Mouse (Mus musculus): ENCODE results near the gene Polm. TPM values are rescaled to one million over a fixed set of nuclear protein-coding genes. Genes with fewer than 3 reads are reported as not detected.

The Polm gene
- total and polyA plus RNA-seq, 2 experiments, result 2.7 to 13.3 TPM

- Histone ChIP-seq H3K27ac (replicated peaks; ENCODE audit: insufficient read depth, low read depth, low read length) (no peak overlapping the region), H3K4me3 (ENCODE audit: insufficient read depth, low read depth, low read length) (no peak overlapping the region), H3K79me2 (ENCODE audit: control insufficient read depth, insufficient read depth, low read length) (no peaks in the 10 kb centered on the region), H3K27me3 (ENCODE audit: control insufficient read depth, insufficient read depth, low read length) (no peaks in the 10 kb centered on the region), H3K36me3 (ENCODE audit: control insufficient read depth, insufficient read depth, low read length) (peaks cover 5% of the 10 kb centered on the region; the same call in 1 of the 2 replicates), H3K4me1 (ENCODE audit: control insufficient read depth, insufficient read depth, low read length) (no peaks in the 10 kb centered on the region), H3K9ac (ENCODE audit: low read depth, low read length) (no peak overlapping the region)
- DNase-seq (ENCODE audit: extremely low read depth, low read depth, low spot score), result peak; percentile 24
- TF ChIP-seq POLR2A (IDR thresholded peaks at IDR 0.05; ENCODE audit: extremely low read depth, insufficient read depth, low read length), result no peak
- 56% methylated on average over 8 of the region's 8 CpGs for WGBS
Measured at GRCm38 (mm10) chr11:5802457-5803217, 35.2 kb downstream of the Polm start.

GRCm38 (mm10) chr11:5802005-5802404 is 35.8 kb downstream of the Polm start:
- Histone ChIP-seq H3K9ac (ENCODE audit: low read depth, low read length) (no peak overlapping the region), H3K4me3 (ENCODE audit: insufficient read depth, low read depth, low read length) (no peak overlapping the region), H3K4me1 (ENCODE audit: control insufficient read depth, insufficient read depth, low read length) (no peaks in the 10 kb centered on the region), H3K36me3 (ENCODE audit: control insufficient read depth, insufficient read depth, low read length) (peaks cover 8% of the 10 kb centered on the region; the same call in 1 of the 2 replicates), H3K27me3 (ENCODE audit: control insufficient read depth, insufficient read depth, low read length) (no peaks in the 10 kb centered on the region), H3K79me2 (ENCODE audit: control insufficient read depth, insufficient read depth, low read length) (no peaks in the 10 kb centered on the region), H3K27ac (replicated peaks; ENCODE audit: insufficient read depth, low read depth, low read length) (no peak overlapping the region)
- TF ChIP-seq POLR2A (IDR thresholded peaks at IDR 0.05; ENCODE audit: extremely low read depth, insufficient read depth, low read length) (no peak), CTCF (IDR thresholded peaks at IDR 0.05; ENCODE audit: low read depth, low read length) (no peak)
- 50% methylated on average over 12 of the region's 12 CpGs for WGBS
- no peak for DNase-seq (ENCODE audit: extremely low read depth, low read depth, low spot score)

GRCm38 (mm10) chr11:5801511-5801910 is 36.3 kb downstream of the Polm start:
- TF ChIP-seq POLR2A (IDR thresholded peaks at IDR 0.05; ENCODE audit: extremely low read depth, insufficient read depth, low read length), result no peak
- no peak overlapping the region for H3K27ac ChIP-seq (replicated peaks; ENCODE audit: insufficient read depth, low read depth, low read length)
- WGBS, result 98% methylated on average over 16 of the region's 16 CpGs

DNA sequence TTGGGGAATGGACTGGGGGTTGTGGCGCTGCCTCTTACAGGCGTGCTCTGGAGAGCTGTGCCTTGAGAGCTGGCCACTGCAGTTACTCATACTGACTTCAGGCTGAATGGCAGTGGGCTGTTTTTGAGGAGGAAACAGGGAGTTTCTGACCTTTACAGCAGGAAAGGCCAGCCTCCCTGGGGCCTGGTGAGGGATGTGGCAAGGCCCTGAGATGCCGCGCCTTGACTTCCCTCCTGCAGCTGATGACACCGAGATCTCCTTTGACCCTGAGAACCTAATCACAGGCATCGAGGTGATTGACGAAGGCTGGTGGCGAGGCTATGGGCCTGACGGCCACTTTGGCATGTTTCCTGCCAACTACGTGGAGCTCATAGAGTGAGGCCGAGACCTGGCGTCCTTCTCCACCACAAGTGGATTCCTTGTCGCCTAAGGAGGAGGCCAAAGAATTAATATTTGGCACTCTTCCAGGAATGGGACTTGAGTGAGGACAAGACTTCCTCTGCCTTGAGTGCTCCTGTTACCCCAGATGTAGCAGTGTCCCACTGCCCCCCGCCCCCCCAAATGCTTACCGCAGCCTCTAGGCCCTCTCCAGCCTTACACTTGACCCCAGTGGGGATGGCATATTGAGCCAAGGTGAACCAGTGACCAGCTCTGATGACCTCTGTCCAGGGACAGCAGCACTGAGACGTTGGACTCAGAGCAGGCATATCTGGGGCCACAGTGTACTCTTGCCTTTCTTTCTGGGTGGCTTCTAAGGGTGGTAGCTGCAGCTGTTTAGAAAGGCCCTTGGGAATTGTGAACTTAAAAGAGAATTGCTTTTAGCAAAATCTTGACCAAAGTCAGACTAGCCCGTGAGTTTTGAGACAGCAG is 38.0 kb downstream of the Polm start:
- H3K27ac ChIP-seq (replicated peaks; ENCODE audit: insufficient read depth, low read depth, low read length), result no peak overlapping the region
- TF ChIP-seq POLR2A (IDR thresholded peaks at IDR 0.05; ENCODE audit: extremely low read depth, insufficient read depth, low read length) (no peak), CTCF (IDR thresholded peaks at IDR 0.05; ENCODE audit: low read depth, low read length) (no peak)
- H3K27me3 ChIP-seq (ENCODE audit: control insufficient read depth, insufficient read depth, low read length), result no peaks in the 10 kb centered on the region
- DNase-seq (ENCODE audit: extremely low read depth, low read depth, low spot score), result no peak
- no peak overlapping the region for H3K9ac ChIP-seq (ENCODE audit: low read depth, low read length)
- no peak overlapping the region for H3K4me3 ChIP-seq (ENCODE audit: insufficient read depth, low read depth, low read length)
- H3K4me1 ChIP-seq (ENCODE audit: control insufficient read depth, insufficient read depth, low read length), result no peaks in the 10 kb centered on the region
- H3K79me2 ChIP-seq (ENCODE audit: control insufficient read depth, insufficient read depth, low read length), result no peaks in the 10 kb centered on the region
- WGBS, result 82% methylated on average over 17 of the region's 17 CpGs
- peaks cover 18% of the 10 kb centered on the region; the same call in 1 of the 2 replicates for H3K36me3 ChIP-seq (ENCODE audit: control insufficient read depth, insufficient read depth, low read length)

More at GRCm38 (mm10) chr11:5801511-5801910, 36.3 kb downstream of the Polm start:
- Histone ChIP-seq H3K79me2 (ENCODE audit: control insufficient read depth, insufficient read depth, low read length) (no peaks in the 10 kb centered on the region), H3K4me3 (ENCODE audit: insufficient read depth, low read depth, low read length) (no peak overlapping the region), H3K27me3 (ENCODE audit: control insufficient read depth, insufficient read depth, low read length) (no peaks in the 10 kb centered on the region), H3K36me3 (ENCODE audit: control insufficient read depth, insufficient read depth, low read length) (peaks cover 11% of the 10 kb centered on the region; the same call in 1 of the 2 replicates), H3K9ac (ENCODE audit: low read depth, low read length) (no peak overlapping the region), H3K4me1 (ENCODE audit: control insufficient read depth, insufficient read depth, low read length) (no peaks in the 10 kb centered on the region)
- DNase-seq (ENCODE audit: extremely low read depth, low read depth, low spot score), result no peak

DNA sequence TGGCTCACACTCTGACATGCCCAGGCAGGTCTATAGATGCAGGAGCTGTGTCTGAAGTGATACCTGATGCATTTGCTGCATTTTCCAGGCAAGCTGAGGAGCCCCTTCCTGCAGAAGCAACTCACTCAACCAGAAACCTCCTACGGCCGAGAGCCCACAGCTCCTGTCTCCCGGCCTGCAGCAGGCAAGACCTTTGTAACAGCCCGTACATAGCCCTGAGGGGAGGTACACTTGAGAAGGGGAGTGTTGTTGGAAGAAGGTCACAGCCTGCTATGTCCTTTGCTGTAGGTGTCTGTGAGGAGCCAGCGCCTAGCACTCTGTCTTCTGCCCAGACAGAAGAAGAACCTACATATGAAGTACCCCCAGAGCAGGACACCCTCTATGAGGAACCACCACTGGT is 39.9 kb downstream of the Polm start:
- H3K4me1 ChIP-seq (ENCODE audit: control insufficient read depth, insufficient read depth, low read length), result no peaks in the 10 kb centered on the region
- H3K9ac ChIP-seq (ENCODE audit: low read depth, low read length), result no peak overlapping the region
- TF ChIP-seq CTCF (IDR thresholded peaks at IDR 0.05; ENCODE audit: low read depth, low read length) (no peak), POLR2A (IDR thresholded peaks at IDR 0.05; ENCODE audit: extremely low read depth, insufficient read depth, low read length) (no peak)
- no peak for DNase-seq (ENCODE audit: extremely low read depth, low read depth, low spot score)
- 94% methylated on average over 5 of the region's 5 CpGs for WGBS
- H3K27ac ChIP-seq (replicated peaks; ENCODE audit: insufficient read depth, low read depth, low read length), result no peak overlapping the region
- no peaks in the 10 kb centered on the region for H3K79me2 ChIP-seq (ENCODE audit: control insufficient read depth, insufficient read depth, low read length)
- no peak overlapping the region for H3K4me3 ChIP-seq (ENCODE audit: insufficient read depth, low read depth, low read length)
- H3K36me3 ChIP-seq (ENCODE audit: control insufficient read depth, insufficient read depth, low read length), result peaks cover 20% of the 10 kb centered on the region; the same call in 1 of the 2 replicates
- H3K27me3 ChIP-seq (ENCODE audit: control insufficient read depth, insufficient read depth, low read length), result no peaks in the 10 kb centered on the region

Measured in liver, adult 2 months (tissue).